Mouse (Mus musculus) lung, postnatal 25 days (tissue): ENCODE measurements around the gene Alpk1.

ENCODE experiments used
- DNase-seq: peaks from one replicate; pipeline ENCODE4 v3.0.0; 2022; ENCODE audit warnings: low spot score

The Alpk1 gene

DNA sequence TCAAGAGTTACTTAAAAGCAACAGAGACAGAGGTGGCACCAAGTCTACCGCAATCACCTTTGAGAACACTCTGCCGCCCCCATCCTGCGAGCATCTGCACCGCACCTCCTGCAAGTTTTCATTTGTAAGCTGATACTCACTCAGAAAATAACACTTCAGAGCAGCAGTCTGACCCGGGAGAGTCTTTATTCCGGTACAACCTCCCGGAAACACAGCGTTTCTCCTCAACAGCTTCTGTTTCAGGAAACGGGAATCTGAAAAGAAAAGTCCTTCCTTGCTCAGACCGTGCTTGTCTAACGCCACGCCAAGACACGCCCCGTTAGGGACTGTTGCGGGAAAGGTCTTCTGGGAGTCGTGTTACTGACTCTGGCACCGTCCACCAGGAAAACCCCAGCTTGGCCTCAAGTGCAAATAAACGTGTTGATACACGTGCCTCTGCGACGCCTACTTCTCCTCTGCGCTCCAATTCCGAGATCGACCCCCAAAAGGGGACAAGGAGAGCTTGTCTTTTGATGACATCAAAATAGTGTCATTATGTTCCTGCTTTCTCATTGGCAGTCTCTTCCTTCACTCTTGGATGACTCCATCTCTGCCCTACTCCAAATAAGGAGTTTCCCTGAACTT is at the start of gene Alpk1:
Alpk1 (minus strand) TSS at position 507 of the 624 bp plus-strand sequence.
- DNase-seq = peak; percentile 83

DNA sequence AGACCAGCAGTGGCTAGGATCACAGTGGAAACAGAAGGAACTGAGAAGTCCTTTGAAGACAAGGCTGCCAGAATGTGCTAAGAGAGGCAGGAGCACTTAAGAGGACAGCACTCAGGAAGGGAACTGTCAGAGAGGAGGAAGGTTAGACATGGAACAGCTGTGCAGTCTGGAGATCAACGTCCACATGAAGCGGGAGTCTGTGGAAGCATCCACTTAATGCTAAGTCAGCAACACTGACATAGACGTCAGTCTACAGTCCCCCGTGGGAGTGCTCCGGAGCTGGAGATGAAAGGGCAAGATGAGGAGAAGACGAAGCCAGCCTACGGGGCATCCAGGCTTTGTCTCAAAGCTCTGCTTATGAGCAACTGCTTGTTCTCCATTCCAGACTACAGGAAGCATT is 46.8 kb upstream of the Alpk1 start:
- DNase-seq = peak; percentile 11

DNA sequence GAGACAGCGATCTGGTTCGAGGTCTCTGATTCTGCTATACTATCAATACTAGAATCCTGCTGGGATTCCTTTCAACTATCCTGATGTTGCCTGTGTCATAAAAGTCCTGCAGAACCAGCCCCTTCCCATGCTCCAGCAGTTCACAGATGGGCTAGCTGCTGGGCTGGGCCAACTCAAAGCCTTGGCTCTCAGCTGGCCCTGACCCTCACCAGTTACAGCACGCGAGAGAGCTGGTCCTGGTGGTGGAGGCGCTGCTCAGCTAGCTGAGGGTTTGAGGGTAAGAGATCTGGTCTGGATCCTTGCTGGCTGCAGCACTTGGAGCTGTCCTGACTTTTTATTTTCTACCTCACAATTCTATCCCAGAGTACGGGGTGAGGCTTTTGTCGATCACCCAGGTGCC is 46.2 kb upstream of the Alpk1 start:
- DNase-seq = no peak

DNA sequence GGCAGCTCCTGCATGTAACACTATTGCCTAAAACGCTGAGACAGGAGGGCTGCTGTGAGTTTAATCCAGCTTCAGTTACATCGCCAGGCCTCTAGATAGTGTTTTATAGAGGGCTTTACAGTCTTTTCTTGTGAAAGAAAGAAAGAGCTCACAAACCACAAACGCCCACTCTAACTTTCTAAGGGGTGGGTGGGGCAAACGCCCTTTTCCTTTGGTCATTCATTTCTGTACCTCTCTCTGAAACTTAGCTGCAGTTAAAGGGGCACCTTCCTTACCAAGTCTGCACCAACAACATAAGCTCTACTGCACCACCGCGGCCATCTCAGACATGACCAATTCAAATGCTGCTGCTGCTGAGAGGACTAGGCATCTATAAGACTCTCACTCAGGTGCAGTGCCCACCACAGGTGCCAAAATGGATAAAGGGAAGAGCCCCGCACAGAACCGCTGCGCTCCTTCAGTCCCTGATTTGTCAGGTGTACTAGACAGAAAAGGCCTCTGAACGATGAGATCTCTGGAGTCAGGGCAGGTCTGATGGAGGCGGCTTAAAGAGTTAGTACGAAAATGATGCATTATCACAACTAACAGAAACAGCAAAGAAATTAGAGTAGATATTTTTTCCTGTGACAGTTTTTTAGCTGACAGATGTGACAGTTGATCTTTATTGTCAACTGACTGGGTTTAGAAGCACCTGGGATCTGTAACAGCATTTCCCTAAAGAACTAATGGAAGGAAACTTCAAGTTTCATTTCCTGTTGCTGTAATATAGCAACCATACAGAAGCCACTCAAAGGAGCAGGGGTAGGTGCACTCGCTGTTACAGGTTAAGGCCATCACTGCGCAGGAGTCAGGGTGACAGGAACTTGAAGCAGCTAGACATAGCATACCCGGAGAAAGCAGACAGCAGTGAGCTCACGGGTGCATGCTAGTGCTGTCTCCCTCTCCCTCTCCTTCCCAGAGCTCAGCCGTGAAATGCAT is 43.8 kb upstream of the Alpk1 start:
- DNase-seq = no peak

DNA sequence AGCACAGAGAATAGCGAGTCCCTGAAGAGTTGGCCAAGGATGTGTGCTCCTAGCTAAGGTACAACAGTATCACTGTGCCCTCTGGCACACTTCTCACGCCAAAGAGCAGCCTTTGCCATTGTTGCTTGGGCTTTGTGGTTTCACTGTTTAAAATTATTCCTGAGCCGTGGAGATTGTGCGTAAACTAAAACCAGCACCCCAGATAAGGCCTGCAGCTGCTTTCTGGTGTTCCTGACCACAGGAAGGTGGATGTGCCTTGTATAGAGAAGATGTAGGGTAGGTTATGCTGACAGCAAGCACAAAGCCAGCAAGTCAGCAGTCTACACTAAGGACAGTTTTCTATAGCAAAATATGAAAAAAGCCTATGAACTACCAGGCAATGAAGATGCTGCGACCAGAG is 40.9 kb upstream of the Alpk1 start:
- DNase-seq = no peak

DNA sequence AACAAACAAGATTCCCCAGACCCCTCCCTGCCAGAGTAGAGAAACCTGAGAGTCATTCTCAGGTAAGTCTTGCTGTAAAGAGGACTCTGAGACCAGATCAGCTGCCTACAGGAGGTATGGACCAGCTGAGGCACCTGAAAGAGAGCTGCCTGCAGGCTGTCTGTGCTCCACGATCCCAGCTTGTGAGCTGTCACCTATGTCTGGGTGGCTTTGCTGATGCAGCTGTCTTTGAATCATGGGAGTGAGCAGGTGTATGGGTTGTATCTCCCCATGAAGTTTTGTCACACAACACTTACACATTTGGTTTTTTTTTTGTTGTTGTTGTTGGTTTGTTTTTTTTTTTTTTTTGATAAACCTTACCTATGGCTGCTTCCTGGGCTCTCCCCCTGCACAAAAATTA is 40.1 kb upstream of the Alpk1 start:
- no peak for DNase-seq

DNA sequence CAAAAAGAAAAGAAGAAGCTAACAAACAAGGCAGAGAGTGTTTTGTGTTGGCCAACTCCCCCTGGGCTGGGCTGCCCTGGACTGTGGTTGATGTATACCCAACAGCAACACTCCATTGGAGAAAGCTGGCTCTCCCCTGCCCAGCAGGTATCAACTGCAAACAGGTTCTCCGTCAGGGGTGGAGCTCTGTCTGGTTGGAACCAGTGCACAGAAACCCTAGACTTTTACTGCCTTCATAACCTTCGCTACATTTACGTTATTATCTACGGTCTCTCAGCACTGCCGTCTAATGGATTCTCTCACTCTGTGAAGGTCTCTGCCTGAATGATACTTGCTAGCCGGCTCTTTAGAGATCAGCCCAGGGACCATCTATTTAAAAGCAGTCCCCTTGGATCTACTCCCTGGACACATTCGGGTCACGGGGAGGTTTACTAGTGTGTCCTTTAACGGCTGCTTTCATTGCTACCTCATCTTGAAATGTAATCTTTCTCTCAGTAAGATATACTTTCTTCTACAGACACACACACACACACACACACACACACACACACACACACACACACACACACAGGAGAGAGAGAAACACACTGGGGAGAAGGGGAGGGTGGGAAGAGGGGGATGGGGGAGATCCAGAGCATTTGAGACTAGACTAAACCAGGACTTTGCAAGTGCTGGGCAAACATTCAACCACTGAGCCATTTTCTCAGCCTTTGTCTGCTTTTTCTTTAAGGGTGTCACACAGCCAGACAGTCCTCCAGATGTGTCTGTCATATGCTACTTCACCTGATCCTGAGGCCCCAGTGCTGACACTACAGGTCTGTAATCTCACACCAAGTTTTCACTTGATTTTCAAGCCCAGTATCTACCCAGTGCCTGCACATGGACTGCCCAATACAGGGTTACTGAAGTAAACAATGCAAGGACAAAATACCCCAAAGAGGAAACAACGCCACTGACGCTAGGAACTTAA is 38.7 kb upstream of the Alpk1 start:
- DNase-seq = no peak

DNA sequence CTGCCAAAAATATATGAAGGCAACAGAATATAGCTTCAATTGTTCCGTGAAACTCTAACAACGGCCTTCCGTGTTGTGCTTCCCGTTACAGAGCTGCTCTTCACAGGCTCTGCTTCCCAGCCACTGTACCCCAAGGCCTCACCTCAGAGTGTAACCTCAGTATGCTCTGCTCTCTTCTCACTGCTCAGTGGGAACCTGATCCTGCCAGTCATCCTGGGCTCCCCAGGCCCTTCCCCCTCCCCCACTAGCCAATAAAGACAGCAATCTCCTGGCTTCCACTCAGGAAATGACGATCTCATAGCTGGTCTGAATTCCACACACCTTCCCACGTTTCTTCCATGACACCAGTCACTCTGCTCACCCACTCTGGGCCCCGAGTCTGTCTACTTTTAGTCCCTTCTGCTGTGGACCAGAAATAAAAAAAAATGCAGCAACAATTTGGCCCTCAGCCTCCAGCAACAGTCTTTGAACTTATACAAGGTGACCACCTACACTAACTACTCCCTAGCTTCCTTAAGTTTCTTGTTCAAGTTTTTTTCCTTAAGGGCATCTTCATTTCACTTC is 36.9 kb upstream of the Alpk1 start:
- no peak for DNase-seq

DNA sequence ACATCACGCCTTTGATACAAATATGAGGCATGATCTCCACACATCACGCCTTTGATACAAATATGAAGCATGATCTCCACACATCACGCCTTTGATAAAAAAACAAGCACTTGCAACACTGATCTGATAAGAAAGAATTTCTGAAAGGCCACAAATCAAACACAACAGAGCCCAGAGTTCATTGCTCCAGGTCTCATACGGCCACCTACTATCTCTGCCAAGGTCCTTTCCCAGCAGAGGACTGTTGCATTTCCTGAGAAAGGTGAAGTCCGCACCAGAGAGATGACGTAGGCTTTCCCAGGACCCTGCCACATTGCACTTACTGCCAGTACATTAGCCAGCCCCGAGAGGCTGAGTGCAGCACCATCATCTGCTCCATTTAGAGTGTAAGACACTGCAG is 28.8 kb upstream of the Alpk1 start:
- no peak for DNase-seq

DNA sequence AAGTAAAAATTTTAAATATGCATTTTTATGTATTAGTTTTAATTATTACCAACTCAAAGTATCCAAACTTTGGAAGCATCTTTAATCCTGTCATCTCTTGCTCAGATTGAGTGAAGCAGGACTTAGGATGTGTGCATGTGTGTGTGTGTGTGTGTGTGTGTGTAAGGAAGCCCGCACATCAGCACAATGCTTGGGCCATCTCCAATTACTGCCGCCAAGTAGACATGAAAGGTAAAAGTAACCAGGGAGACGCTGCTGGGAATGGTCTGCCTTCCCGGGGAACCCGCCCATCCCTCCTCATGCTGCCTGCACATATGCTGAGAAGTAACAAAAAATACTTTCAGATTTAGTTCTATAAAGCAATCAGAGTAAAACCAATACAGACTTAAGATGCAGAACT is 27.5 kb upstream of the Alpk1 start:
- DNase-seq = no peak

DNA sequence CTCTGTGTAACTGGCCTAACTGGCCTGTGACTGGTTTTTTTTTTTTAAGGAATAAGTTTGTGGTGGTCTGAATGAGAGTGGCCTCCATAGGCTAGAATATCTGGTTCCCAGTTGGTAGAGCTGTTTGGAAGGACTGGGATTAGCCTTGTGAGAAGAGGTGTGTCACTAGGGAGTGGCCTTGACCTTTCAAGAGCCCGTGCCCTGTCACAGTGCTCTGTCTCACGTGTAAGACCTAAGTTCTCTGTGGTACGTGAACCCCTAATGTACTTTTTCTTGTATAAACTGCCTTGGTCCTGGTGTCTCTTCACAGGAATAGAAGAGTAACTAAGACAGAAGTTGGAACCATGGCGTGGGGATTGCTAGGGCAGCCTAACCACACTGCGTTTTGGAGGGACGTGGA is 25.7 kb upstream of the Alpk1 start:
- DNase-seq = no peak

DNA sequence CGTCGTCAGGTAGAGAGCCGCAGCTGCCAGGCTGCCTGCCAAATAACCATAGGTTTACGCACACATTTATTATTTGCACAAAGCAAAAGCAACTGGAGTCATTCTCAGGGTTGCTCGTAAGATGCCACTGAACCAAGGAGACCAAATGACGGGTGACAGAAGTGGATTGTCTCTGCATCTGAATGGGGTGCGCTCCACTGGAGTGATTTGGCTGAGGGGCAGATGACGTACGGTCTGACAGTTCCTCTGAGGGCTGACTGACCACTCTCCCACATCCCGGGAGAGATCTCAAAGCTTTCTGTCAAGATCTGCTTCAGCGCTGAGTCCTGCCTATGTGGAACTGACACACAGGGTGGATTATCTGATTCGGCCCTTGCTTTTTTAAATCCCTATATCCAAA is 24.7 kb upstream of the Alpk1 start:
- DNase-seq = no peak

DNA sequence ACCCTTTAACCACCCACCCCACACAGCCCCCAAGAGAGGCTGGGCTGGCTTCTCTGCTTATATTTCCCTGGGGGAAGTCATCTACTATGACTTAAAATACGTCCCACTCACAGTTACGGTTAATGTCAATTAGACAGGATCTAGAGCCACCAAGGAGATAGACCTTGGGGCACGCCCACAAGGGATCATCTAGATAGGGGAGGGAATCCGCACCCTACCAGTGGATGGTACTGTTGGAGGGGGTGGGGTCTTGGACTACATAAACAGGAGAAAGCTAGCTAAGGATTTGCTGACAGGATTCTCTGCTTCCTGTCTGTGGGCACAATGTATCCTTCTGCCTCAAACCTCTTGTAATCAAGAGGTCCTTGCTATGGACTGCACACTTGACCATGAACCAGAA is 24.1 kb upstream of the Alpk1 start:
- no peak for DNase-seq

DNA sequence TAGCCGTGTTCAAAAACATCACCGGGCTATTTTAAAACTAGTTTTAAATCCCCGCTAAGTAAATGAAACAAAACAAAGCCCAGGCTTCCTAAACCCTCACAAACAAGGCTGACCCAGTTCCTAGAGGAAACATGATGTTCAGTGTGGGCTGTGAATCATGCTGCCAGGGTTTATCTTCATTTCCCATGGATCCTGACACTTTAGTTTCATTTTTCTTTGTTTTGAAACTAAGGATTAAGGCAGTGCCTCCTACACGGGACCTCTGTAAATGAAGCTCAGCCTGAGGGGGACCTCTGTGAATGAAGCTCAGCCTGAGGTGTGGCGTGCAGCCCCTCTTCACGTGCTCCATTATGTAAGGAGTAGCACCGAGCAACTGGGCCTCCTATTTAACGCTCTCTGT is 22.5 kb upstream of the Alpk1 start:
- DNase-seq = no peak

DNA sequence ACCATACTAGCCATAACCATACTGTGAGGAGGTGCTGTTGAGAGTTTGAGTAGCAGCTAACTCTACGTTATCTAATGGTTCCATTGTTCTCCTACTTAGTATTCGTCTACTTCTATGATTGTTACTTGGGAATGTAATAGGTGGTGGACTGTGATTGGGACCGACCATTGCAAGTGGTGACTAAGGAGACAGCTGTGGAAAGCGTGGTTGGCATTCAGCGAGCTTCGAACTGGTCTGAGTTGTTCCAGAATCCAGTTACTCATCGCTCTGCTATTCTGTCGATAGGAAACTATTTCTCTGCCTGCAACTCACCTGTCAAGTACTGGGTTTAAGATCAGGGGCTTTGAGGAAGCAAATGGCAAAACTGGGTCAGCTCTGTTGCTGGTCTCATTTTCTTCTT is 20.8 kb upstream of the Alpk1 start:
- DNase-seq = no peak

DNA sequence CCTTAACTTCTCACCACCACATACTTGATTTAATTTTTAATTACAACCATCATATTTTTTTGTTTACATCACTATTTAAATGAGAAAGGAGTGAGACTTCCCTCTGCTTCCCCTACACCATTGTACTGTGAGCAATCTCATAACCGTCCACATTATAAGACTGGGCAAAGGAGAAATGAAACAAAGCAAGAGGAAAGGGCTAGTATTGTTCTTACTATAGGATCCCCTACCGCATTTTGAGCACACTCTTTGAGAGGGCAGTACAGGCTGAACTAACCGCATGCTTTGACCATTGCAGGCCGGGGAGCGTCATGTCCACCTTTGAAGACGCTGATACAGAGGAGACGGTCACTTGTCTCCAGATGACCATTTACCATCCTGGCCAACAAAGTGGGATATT is 15.9 kb upstream of the Alpk1 start:
- no peak for DNase-seq

DNA sequence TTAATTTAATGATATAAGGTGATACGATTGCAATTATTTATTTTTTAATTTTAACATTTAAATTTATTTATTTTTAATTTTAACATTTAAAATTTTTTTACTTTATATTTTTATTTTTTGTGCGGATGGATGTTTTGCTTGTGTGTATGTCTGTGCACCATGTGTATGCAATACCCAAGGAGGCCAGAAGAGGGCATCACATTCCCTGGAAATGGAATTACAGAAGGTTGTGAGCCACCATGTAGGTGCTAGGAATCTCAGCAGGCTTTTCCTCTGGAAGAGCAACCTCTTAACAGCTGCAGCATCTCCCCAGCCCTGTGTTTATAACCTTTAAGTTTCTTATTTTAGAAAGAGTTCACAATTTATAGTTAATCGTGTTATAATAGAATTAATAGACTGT is 15.4 kb upstream of the Alpk1 start:
- no peak for DNase-seq

DNA sequence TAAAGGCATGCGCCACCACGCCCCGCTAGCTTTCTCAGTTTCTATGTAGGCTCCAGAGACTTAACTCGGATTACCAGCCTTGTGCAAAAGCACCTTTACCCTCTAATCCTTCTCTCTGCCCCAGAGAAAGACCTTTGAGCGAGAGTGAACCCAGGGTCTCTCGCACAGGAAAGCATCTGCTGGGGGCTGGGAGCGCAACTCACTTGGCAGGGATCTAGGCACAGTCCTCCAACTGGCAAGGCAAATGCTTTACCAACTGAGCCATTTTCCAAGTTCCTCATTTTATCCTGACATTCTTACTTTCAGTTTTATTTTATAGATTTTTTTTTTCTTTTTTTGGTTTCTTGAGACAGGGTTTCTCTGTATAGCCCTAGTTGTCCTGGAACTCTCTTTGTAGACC is 12.7 kb upstream of the Alpk1 start:
- DNase-seq = no peak

DNA sequence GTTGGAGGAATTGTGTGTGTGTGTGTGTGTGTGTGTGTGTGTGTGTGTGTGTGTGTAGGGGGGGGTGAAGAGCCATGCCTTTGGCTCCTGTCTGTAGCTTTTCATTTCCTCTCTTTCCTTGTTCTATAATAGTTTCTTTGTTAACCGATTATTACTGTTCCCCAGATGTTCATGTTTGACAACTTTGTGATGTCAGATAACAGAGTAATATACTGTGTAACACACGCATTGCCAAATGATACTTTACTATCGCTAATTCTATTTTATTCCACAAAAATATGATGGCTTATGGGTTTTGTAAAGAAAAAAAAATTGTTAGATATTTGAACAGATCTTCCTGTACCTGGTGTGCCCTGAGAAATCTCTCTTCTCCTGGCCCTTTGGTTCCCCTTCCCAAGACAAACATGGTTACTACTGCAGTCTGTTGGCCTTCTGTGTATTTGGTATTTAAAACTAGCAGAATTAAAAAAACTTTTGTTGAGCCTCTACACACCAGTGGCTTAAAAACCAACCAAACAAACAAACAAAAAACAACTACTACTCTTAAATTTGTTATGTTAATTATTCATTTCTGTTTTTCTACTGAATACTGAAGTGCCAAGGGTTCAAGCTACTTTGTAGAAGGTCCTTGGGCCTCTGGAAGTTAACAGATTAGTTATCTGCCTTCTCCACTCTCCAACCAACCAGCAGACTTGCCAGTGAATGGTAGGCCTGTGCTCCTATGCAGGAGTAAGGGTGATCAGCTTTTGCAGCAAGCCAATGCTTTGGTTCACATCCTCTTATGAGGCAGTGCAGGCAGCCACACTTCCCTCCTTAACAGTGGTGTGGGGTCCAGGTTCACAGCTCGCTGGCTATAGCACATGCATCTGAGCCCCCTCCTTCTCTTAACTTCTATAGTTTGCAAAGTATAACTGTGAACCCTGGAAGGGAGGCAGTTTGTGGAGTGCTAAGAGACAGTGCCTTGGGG is 11.6 kb upstream of the Alpk1 start:
- no peak for DNase-seq

DNA sequence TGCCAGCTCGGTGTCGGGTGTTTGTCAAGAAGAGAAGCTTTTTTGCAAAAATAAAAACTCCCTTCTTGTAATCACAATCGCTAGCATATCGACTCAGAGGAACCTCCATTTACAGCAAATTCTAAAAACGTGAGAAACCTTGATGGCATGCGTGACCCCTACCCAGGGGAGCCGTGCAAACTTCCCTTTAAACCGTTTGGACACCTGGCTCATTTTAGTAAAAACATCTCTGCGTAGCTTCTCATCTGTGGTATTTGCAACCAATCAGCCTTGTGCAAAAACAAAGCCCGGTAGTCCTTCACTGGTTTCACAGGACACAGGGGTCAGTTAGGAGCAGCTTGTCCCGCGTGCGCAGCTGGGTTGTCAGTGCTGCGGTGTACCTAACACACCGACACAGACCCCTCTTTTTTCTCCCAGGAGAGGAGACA is 10.7 kb upstream of the Alpk1 start:
- DNase-seq = no peak
